Mouse (Mus musculus): ENCODE data around the gene Nfkbia.

Nfkbia gene

GRCm38 (mm10) chr12:55490722-55491449, 1.6 kb downstream of the Nfkbia start:
- no peak for ATAC-seq (ENCODE audit: low TSS enrichment)

DNA sequence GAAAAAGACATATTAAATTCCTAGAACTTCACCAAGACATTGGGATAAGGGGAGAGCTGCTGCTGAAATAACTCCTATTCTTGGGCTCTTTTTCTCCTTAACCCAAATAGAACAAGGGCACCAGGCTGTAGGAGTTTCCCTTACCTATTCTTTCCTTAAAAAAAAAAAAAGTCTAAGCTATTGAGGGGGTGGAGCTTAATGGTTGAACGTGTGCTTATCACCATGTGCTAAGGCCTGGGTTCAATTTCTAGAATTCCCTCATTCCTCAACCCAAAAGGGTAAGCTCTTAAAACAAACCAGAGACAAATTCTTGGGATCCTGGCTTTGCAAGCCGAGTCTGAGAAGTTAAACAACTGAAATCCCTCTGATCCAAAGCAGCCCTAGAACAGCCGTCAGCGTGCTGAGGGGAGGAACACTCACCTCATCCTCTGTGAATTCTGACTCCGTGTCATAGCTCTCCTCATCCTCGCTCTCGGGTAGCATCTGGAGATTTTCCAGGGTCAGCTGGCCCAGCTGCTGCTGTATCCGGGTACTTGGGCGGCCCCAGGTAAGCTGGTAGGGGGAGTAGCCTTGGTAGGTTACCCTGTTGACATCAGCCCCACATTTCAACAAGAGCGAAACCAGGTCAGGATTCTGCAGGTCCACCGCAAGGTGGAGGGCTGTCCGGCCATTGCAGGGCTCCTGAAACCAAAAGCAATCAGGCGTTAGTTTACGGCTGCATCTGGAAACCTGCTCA, 2.3 kb downstream of the Nfkbia start:
- no peak for ATAC-seq (ENCODE audit: low TSS enrichment)

GRCm38 (mm10) chr12:55488661-55489447, 3.6 kb downstream of the Nfkbia start:
- no peak for ATAC-seq (ENCODE audit: low TSS enrichment)

DNA sequence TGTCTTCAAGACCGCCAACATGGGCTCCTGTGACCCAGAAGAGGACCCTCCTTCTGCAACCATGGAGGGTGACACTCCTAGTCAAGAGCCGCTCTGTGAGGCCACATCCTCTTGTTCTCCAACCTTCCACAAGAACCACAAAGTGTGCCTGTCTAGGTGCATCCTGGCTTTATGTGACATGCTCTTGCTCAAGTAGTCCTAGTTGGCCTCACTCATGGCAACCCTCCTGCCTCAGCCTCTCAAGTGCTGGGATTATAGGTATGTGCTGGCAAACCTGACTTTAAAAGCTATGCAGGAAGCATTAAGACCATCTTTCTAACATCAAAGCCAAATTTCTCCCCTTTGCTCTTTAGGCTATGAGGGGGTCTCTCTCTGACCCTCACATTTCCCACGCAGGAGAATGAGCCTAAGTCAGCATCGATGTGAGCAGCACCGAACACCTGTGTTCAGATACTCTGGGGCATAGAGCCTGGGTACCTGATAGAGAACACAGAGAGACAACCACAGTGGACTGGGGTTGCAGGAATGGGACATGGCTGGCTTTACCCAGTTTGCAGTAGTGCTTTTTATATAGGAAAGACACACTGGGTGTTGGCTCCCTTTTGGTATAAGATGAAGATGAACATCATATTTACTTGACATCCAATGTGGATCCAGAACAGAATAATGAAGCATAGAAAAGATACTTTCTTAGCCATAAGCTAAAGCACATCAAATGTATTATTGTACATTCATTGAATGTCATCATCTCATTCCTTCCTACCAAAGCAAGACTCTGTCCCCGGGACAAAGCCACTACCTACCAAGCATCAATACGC, 4.4 kb downstream of the Nfkbia start:
- no peak for ATAC-seq (ENCODE audit: low TSS enrichment)

DNA sequence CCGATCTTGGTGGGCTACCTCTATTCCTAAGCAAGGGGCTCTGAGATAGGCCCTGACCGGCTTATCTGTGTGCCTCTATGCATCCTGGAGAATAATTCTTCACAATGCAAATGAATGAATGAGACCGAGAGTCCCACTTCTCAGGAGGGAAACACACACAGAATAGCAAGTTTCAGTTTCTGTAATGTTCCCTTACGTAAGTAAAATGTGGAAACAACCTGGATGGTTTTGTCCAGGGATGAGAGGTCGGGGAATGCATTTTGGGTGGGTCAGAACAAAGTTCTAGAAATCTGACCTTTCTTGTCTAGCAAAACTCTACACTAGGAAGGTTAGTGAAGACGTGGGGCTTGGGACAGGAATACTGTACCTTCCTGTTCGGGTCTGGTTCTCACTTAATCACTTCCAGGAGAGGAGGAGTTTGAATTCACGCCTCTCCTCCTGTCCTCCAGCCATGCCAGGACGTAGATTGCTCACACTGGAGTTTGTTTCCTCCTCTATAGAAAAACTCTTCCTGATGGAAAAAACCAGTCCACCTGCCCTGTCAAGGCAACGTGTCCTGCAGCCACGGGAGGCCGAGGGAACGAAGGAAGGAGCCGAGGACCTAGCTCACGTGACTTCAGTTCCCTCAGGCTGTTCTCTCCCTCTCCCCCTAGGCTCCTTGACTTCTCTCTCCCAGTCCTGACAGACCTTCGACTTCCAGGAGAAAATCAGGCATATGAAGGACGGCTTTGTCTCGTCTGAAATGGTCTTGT, 5.3 kb downstream of the Nfkbia start:
- ATAC-seq (ENCODE audit: low TSS enrichment) = no peak

GRCm38 (mm10) chr12:55484800-55485199, 7.6 kb downstream of the Nfkbia start:
- no peak for ATAC-seq (ENCODE audit: low TSS enrichment)

DNA sequence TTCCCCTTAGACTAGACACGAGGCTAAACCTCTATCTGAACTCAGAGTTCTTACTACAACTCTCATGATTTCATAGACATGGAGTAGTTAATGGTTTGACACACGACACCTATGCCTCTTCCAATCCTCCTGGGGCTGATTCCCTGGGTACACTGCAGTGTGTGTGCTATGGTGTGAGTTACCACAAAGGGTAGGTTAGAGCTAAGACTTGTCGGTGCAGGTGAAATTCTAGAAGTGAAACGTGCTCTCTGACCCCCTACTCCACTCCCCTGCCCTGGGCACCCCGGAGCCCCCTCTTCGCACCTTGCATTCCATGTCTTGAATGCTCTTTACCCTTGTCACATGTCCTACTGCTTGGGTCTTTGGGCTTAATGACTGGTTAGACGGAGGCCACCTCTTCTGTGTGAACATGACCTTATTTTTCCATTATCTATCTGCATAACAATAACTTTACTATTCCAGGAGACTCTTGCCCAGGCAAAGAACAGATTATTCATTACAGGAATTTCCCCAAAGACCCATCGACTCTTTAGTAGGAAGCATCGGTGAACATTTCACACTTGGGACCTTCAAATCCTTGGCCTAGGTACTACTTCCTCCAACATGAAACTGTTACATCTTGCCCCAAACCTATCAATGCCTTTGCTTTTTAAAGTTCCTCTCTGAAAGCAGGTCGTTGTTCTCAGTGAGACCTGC, 8.2 kb downstream of the Nfkbia start:
- no peak for ATAC-seq (ENCODE audit: low TSS enrichment)

DNA sequence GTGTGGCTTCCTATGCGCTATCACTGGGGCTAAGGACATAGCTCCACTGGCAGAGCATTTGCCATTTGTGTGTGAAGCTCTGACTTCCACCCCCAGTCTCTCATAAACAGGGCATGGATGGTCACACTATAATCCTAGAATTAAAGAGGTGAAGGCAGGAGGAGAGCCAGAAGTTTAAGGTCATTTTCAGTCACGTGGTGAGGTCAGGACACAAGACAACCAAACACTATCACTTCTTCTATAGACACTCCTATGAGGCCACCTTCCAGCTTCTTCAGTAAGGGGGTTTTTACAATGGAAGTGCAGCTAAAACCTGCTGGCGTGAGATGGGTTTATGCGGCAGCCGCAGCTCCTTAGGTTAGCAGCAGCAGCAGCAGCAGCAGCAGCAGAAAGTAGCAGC, 8.9 kb downstream of the Nfkbia start:
- no peak for ATAC-seq (ENCODE audit: low TSS enrichment)

DNA sequence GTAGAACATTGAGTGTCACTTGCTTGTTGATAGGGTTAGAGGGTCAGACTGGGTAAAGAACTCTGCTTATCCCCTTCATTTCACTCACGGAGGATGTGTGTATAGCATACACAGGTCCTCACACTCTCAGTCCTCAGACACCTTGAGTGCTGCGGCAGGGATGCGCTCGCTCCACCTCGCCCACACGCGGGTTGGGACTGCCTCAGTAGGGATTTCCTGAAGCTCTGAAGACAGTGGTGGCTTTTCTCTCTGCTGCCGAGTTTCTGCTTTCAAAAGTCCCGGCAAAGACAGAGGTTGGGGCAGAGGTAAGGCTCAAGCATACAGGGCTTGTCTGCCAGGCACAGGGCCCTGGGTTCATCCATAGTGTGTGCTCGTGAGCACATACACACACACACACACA, 9.7 kb downstream of the Nfkbia start:
- no peak for ATAC-seq (ENCODE audit: low TSS enrichment)

DNA sequence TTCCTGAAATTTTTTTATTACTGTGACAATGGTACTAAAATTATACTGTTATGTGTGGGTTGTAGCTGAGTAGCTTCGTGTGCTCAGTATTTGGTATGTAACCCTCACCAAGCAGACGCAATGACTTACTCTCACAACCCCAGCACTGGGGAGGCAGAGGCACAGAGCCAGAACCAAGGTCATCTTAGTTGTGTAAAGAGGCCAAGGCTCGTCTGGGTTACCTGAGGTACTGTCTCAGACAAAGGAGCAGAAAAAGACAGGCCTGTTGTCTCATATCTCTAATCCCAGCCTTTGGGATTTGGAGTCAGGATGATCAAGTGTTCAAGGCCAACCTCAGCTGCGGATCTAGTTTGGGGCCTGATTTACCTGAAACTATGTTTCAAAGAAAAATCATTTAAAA, 10.7 kb downstream of the Nfkbia start:
- no peak for ATAC-seq (ENCODE audit: low TSS enrichment)

DNA sequence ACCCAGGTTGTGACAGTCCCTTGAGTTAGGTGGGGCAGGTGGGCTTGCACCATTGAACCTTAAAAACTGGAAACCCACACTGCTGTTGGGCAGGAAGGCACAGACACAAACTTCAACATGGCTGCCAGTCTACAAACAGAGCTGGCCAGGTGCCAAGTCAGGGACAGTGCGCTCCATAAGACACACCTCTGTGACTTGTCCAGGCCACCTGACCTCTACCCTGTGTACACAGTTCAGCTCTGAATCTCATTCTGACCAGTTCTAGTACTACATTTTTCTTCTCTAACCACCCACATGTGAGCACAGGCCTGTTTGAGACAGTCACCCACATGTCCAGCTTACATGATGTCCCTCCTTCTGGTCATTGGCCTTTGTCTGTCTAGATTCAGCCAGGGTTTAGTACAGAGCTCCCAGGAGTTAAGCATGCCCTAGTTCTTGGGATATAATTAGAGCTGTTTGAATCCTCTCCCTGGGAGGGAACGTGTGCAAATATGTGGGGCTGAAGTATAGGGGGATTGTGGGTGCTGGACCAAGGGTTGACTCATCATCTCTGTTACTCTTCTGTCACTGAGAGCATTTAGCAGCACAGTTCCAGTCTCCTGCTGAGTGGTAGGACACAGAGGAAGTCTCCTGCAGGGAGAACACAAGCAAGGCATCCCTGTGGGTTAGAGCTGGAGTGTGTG, 11.8 kb downstream of the Nfkbia start:
- peak; percentile 73 for ATAC-seq (ENCODE audit: low TSS enrichment)

DNA sequence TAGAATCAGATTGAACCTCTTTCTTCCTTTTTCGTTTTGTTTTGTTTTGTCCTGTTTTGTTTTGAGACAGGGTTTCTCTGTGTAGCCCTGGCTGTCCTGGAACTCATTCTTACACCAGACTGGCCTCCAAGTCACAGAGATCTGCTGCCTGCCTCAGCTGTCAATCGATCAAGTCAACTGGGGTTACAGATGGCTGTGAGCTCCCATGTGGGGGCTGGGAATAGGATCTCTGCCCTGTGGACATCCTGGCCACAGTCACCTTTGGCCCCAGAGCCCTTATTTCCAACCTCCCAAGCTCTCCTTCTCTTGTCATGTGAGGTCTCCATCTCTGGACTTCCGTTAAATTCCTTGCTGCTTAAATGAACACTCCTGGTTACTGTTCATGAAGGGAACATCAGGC, 13.5 kb downstream of the Nfkbia start:
- no peak for ATAC-seq (ENCODE audit: low TSS enrichment)

DNA sequence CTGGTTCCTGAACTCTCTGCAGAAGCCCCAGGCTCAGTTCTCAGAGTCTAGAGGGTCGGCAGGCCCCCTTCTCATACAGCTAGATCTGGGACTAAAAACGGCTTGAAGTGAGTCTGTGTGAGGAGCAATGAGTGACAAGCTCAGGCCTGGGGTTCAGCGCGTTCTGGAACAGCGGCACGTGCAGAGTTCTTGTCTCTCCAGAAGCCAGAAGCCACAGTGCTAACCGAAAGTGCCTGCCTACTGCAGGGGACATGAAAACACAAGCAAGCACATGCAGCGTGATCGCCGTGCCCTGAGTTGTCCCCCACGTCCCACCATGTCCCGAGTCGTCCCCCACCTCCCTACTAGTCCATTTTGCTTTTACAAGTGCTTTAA, 18.3 kb downstream of the Nfkbia start:
- no peak for ATAC-seq (ENCODE audit: low TSS enrichment)

- ATAC-seq (ENCODE audit: low TSS enrichment) = peak; percentile 81
Measured at GRCm38 (mm10) chr12:55473250-55474208, 18.9 kb downstream of the Nfkbia start.

DNA sequence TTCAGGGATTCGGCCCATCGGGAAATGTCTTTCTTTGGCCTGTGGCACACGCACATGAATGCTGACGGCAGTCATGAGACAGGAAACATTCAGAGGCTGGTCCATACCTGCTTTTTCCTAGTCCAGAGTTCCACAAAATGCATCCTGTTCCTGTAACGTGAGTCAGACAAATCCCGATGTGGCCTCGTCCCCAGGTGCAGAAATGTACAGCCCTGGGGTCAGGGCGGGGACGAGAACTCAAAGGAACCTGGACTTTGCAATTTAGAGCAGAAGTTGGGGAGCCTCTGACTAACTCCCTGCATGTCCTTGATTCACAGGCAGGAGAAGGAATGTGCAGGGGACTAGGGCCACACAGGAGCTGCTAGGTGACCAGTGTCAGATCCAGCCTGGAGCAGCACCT, 21.1 kb downstream of the Nfkbia start:
- no peak for ATAC-seq (ENCODE audit: low TSS enrichment)

- no peak for ATAC-seq (ENCODE audit: low TSS enrichment)
Measured at GRCm38 (mm10) chr12:55470442-55470841, 22.0 kb downstream of the Nfkbia start.

DNA sequence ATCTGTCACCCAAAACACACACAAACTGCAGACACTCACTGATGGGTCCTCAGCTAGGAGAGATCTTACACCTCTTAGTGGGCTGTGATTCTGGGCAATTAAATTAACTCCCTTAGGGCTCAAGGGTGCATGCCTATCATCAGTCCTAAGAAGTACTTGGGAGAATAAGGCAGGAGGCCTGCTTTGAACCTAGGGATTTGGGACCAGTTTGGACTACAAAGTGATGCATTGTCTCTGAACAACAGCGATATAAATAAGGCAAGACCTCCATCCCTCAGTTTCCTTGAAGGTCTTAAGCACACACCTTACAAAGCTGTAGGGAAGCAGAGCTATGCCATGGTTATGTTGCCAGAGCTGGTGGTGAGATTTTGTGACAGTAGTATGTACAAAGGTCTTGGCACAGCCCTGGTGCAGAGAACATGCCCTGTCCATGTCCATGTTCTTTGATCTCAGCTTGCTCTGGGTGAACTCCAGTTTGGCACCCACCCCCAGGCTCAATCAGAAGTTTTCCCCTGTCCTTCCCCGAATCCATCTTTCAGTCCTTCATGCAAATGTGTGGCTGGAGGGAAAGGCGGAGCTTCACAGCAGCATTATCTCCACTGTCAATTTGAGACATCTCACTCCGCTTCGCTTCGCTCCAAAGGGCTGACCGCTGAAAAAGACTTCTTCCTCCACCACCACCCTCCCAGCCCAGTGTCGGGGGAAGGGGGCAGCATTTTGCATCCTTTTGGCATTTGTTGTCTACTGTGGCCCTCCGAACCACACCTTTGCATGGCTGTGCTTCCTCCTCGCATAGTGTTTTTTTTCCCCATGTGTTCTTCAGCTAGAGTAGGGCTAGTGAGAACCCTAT, 24.9 kb downstream of the Nfkbia start:
- no peak for ATAC-seq (ENCODE audit: low TSS enrichment)

DNA sequence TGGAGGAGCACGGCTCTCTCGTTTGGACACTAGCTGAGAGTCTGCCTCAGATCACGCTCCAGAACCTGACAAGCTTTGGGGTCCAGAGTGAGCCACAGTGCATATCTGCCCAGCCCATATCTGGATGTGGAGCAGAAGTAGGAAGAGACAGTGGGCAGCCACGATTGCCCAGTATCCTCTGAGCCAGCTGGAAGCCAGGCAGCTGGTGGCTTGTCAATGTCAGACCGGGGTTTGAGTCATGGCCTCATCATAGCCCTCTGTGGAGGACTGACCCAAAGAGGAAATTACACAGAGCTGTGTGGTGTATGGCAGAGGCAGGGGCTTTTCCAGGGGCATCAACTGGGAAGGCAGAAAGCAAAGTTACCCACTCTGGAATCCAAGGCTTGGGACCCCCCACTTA, 25.6 kb downstream of the Nfkbia start:
- no peak for ATAC-seq (ENCODE audit: low TSS enrichment)

All from frontal cortex, adult (tissue).